Mouse (Mus musculus): Measurements from ENCODE around the gene Syngr1. TPM values are rescaled to one million over a fixed set of nuclear protein-coding genes. Genes with fewer than 3 reads are reported as not detected.

Syngr1 gene
- polyA plus RNA-seq, 1 experiment, result 75.5 TPM

- peak; percentile 32 for DNase-seq (ENCODE audit: low read depth)
- no peak for TF ChIP-seq POLR2A (IDR thresholded peaks at IDR 0.05; ENCODE audit: borderline replicate concordance, extremely low read depth, insufficient read depth, insufficient read length, poor library complexity, severe bottlenecking)
- TF ChIP-seq CTCF (IDR thresholded peaks at IDR 0.05; ENCODE audit: borderline replicate concordance, extremely low read depth, insufficient read depth, insufficient read length), result no peak
Observed at GRCm38 (mm10) chr15:80163274-80163673, 72.1 kb downstream of the Syngr1 start.

DNA sequence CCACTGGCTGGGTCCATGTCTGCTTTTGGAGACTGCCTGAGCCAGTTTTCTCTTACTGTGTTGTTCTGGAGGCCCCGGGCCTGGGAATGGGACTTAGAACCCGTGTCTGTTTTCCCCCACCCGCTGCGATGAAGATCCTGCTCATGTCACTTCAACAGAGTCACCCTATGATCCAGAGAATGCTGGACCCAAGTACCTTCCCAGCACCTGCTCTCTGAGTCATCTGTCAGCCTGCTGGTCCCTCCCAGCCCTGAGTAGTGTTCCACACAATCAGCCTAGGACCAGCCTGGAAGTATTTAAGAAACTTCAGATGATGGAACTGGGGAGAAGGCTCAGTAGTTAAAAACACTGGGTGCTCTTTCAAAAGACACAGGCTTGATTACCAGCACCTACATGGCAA, 72.6 kb downstream of the Syngr1 start:
- no peak for TF ChIP-seq POLR2A (IDR thresholded peaks at IDR 0.05; ENCODE audit: borderline replicate concordance, extremely low read depth, insufficient read depth, insufficient read length, poor library complexity, severe bottlenecking)
- DNase-seq (ENCODE audit: low read depth), result no peak

DNA sequence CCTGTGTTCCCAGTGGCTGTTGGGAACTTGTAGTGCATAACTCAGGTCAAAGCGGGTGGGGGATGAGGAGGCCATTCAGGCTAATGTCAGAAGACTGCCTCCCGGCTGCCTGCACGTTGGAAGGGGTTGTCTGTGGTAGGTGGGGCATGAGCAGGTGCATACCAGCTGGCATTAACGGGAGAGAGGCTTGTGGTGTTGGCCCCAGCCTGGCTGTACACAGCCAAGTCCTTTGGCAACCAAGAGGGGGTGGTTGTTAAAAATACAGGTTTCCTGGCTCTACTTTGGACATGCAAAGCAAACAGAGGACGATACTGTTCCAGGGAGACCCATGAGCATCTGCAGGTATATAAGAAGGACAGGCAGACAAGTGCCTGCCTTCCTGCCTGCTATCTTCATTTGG, 74.3 kb downstream of the Syngr1 start:
- DNase-seq (ENCODE audit: low read depth), result peak; percentile 21
- TF ChIP-seq POLR2A (IDR thresholded peaks at IDR 0.05; ENCODE audit: borderline replicate concordance, extremely low read depth, insufficient read depth, insufficient read length, poor library complexity, severe bottlenecking) (no peak), CTCF (IDR thresholded peaks at IDR 0.05; ENCODE audit: borderline replicate concordance, extremely low read depth, insufficient read depth, insufficient read length) (no peak)

Other genes starting within 250 kb of the Syngr1 start
- 4.7 and 5.6 TPM in 2 replicates for gene Apobec3, start 199.7 kb upstream of the Syngr1 start, polyA plus RNA-seq (2012; rRNA removed)
- 10.9 and 14.4 TPM in 2 replicates for gene Cbx7, start 120.2 kb upstream of the Syngr1 start, polyA plus RNA-seq (2012; rRNA removed)
- gene Pdgfb, start 76.4 kb upstream of the Syngr1 start, polyA plus RNA-seq (2012; rRNA removed), result 12.3 and 16.8 TPM in 2 replicates
- gene Rpl3, start 534 bp downstream of the Syngr1 start, polyA plus RNA-seq (2012; rRNA removed), result 770 and 873 TPM in 2 replicates
- gene Tab1, start 41.8 kb downstream of the Syngr1 start, polyA plus RNA-seq (2012; rRNA removed), result 49.3 and 55.3 TPM in 2 replicates
- gene Mgat3, start 82.4 kb downstream of the Syngr1 start, polyA plus RNA-seq (2012; rRNA removed), result 47.2 and 64.7 TPM in 2 replicates
- 14.3 and 20.8 TPM in 2 replicates for gene Mief1, start 142.7 kb downstream of the Syngr1 start, polyA plus RNA-seq (2012; rRNA removed)
- not detected in 2 replicates for gene AC140267.1, start 144.5 kb downstream of the Syngr1 start, polyA plus RNA-seq (2012; rRNA removed)
- 236 and 364 TPM in 2 replicates for gene Atf4, start 163.8 kb downstream of the Syngr1 start, polyA plus RNA-seq (2012; rRNA removed)
- gene Rps19bp1, start 173.0 kb downstream of the Syngr1 start, polyA plus RNA-seq (2012; rRNA removed), result 51.4 and 54.7 TPM in 2 replicates
- gene Cacna1i, start 195.9 kb downstream of the Syngr1 start, polyA plus RNA-seq (2012; rRNA removed), result 3.1 and 6.5 TPM in 2 replicates

All from brain, embryonic 14.5 days (tissue).